Mouse (Mus musculus): ENCODE data around the gene Enpp6.
A peak's percentile ranks its signal among the peaks of the same experiment; 100 is the strongest.
"Not testable (repeated sequence)": the region's sequence is repeated elsewhere in the genome, so short reads cannot be mapped to it uniquely, and the experiment has no call there.

The Enpp6 gene

GRCm38 (mm10) chr8:47005676-47006075 is 19.0 kb downstream of the Enpp6 start:
- DNase-seq: no peak

GRCm38 (mm10) chr8:47006785-47007184 is 20.1 kb downstream of the Enpp6 start:
- DNase-seq: no peak

DNA sequence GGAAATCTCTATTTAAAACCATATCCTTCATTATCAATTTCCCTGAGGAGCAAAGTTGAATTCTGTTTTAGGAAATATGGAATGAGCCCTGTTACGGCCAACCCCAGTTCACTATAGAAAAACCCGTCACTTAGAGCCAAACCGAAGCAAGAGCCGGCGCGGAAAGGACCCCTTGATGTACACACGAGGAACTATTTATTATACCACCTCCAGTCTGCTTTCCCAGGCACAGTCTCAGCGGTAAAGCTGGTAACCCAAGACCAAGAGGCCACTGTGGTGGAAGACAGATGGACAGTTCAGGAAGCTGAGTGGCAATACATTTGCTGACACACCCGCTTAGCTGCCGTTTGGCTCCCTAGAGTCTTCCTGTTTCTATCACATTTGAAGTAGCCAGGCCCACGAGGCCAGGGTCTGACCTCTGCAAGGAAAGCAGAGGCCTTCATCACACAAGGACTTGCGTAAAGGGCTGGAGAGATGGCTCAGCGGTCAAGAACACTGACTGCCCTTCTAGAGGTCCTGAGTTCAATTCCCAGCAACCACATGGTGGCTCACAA is 21.6 kb downstream of the Enpp6 start:
- peak; percentile 46 for DNase-seq

GRCm38 (mm10) chr8:47016268-47016946 is 29.7 kb downstream of the Enpp6 start:
- DNase-seq: peak; percentile 83

DNA sequence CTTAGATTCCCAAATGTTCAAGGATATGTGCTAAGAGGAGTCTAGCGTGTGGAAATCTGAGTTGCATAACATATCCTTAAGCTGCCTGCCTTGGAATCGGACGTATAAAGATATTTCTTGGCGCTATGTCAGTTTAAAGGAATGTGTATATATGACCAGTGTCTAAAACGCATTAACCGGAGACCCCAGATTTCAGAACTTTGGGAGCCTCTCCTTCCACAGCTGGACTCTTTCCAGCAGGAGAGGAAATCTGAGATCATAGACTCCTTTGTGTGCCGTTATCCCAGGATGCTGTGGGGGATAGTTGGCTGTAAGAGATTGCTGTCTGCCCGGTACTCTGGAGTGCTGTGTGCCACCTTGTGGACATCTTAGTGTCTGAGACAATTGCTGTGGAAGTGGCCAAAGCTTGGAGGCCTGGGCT is 34.5 kb downstream of the Enpp6 start:
- DNase-seq: no peak

- DNase-seq: no peak
These were observed 37.9 kb downstream of the Enpp6 start for GRCm38 (mm10) chr8:47024612-47025011.

DNA sequence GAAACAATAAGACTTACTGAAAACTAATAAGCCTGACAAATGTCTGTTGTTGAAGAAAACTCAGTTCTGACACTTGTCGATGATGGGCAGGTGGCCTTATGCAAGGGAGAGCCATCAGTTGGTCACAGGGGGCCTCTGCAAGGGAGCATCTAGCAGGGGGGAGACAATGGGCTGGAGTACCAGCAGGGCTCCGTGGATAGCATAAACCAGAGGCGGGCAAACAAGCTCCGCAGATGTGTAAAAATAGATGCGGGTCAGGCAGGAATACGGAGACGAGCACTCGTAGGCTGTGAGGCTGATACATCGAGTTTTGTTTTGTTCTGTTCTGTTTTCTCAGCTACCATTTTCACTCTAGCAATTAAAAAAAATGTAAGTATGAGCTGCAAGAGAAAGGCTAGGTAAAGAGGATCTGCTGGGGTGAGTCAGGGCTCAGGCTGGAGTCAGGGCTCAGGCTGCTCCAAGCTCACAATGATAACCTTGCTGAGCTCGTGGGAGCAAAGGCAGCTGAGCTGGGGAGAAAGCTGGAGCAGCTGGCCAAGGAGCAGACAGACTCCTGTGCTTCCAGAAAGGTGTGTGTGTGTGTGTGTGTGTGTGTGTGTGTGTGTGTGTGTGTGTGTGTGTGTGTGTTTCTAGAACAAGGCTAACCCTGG is 40.3 kb downstream of the Enpp6 start:
- DNase-seq: no peak

- no peak for DNase-seq
These were observed 41.8 kb downstream of the Enpp6 start for GRCm38 (mm10) chr8:47028474-47028873.

DNA sequence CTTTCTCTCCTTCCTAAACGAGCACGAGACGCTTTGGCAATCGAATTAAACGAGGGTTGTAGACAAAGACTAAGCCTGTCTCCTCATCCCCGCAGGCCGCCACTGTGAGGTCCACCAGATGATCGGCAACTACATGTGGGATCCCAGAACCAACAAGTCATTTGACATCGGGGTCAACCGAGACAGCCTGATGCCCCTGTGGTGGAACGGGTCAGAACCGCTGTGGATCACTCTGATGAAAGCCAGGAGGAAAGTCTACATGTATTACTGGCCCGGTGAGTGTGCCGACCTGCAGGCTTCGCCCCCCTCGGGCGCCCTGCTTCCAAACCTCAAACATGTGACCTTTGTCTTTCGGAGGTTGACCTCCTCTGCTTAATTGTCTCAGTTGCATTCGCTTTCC is 43.6 kb downstream of the Enpp6 start:
- no peak for DNase-seq

GRCm38 (mm10) chr8:47032081-47032480 is 45.4 kb downstream of the Enpp6 start:
- DNase-seq: no peak

DNA sequence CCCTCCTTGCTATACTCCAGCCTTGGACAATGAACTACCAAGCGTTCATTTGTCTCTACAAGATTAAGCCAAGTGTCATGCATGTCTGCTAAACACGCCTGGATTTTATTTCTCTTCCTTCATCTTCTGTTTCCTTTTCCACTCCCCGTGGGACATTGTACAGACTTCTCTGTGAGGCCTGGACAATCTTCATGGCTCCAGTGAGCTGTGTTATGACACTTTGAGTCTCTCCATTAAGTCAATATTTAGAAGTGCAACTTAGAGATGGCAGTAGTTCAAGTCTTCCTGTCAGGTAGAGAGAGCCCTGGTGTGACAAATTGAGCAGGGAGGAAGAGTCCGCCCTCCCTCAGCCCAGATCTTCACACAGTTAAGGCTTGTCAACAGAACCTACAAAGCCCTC is 47.3 kb downstream of the Enpp6 start:
- DNase-seq: no peak

- no peak for DNase-seq
These were observed 49.8 kb downstream of the Enpp6 start for GRCm38 (mm10) chr8:47036501-47036900.

DNA sequence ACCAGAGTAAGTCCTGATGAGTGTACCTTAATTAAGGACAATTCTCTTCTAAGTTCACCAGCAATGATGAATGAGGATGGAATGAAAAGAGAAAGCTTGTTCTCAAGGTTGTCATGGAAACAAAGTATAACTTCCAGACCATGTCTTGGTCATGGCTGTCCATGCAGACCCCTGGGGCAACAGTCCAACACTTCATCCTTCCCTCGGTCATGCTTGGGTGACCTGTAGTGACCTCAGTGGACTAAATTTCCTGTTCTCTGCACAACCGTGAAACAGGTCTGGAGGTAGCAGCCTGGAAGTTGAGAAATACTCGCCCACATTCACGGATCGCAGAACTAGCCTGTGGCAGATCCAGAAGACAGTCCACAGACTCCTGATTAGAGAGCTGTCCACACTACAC is 50.7 kb downstream of the Enpp6 start:
- DNase-seq: no peak

GRCm38 (mm10) chr8:47040215-47040614 is 53.5 kb downstream of the Enpp6 start:
- DNase-seq: not testable (repeated sequence)

DNA sequence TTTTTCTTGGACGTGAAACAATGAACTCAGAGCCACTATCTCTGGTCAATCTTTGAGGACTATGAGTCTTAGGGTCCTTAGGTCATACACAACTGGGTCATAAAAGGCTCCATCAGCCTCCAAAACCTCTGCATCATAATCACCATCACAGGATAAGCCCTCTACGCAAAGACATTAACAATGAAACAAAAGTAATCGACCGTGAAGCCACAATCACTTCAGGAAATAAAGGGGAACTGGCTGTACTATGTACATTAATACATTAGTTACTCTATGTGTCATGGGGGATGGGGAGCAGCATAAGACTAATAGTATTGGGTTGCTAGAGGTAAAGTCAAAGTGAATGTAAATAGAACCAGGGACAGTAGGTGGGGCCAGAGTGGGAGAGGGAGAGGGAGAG is 59.7 kb downstream of the Enpp6 start:
- no peak for DNase-seq

- DNase-seq: no peak
These were observed 60.5 kb downstream of the Enpp6 start for GRCm38 (mm10) chr8:47047146-47047545.

GRCm38 (mm10) chr8:47048584-47048983 is 61.9 kb downstream of the Enpp6 start:
- DNase-seq: no peak

DNA sequence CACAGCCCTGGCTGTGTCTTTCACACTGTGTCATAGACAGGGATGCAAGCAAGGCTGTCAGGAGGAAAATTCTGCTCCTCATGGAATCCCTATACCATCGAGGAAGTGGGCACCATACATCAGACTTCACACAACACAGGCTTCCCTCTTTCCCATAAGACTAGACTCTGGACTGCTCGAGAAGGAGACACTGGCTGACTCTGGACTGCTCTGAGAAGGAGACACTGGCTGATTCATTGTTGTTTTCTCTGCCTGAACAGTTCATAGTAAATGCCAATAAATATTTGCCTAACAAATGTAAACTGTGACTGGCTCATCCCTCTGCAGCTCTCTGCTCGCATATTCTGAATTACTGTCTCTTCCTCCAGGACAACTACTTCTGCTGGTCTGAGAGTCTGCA is 66.0 kb downstream of the Enpp6 start:
- DNase-seq: no peak

DNA sequence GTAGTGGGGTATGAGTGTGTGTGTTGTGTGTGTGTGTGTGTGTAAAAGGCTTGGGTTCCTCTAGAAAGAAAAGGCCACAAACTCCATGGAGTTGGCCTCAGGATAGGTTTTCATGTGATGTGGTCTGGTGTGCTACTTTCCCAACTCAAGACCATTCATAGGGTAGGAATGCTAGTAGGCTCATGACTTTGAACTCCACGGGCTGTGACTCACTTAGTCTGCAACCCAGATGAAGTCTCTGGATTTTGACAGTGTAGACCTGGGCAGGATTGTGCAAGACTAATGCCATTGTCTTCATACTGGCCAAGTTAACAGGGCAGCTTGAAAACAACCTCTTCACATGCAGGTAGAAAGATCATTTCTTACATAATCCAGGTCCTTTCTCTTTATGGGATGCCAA is 69.4 kb downstream of the Enpp6 start:
- DNase-seq: no peak

DNA sequence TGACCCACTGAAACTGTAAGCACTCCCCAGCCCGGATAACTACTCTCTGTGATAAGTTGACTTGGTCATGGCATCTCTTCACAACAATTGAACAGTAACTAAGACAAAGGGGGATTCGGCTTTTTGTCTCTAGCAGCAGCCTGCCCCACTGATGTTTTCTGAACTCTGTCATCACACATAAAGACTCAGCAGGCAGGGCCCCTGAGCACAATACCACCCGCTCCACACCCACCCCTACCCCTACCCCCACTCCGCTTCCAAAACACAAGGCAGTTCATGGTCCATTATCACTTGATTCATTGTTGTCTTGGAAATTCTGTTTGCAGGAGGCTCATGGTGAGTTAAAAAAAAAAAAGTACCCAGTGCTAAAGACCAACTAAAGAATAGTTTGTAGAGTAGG is 71.8 kb downstream of the Enpp6 start:
- DNase-seq: no peak

DNA sequence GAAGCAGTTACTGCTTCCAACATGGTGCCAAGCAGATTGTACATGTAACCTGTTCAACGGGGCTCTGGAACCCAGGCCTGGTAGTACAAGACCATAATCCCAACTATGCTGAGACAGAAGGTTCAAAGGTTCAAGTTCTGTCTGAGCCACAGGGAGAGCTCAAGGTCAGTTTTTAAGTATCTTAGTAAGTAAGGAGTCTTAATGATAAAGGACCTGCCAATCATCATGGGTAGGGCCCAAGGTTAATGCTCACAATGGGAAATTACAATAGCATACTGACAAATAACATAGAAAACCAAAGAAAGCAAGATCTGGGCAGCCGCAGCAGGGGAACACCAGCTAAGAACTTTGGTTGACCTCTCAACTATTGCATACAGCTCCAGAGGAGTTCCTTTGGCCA is 72.3 kb downstream of the Enpp6 start:
- DNase-seq: no peak

DNA sequence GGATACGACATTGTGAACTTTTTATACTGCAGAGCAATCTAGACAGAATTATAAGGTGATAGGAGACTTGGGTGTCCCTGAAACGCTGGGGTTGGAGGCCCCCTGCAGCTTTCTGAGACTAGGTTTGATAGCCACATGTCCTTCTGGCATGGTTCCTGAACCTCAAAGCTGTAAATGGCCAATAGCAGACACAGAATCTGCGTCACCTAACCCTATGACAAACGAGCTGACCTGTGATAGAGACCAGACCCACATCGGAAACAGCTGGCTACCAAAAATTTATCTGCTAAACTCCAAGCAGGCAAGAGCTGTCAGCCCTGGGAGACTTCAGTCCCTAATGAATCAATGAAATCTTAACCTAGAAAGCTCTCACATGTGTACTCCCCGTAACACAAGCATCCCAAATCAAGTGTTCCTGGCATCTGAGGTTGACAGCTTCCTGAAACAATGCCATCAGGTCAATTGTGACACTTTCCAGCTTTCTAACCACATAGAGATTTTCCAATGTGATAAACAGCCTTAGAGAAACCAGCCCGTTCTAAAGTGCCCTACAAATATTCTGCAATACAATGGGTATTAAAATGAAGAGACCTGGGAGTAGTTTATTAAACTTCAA is 74.5 kb downstream of the Enpp6 start:
- DNase-seq: no peak

GRCm38 (mm10) chr8:47067121-47067520 is 80.4 kb downstream of the Enpp6 start:
- no peak for DNase-seq

- DNase-seq: no peak
These were observed 82.9 kb downstream of the Enpp6 start for GRCm38 (mm10) chr8:47069634-47070033.
